Mouse (Mus musculus) heart, embryonic 12.5 days (tissue): ENCODE measurements at regions not wholly inside any gene's neighbourhood (a gene's known extent, or its start where the extent isn't known, plus 50 kb on each side); places are given as distances from the start of the nearest gene placed in this dataset.

ENCODE experiments used
- ATAC-seq: fragments of 200-750 bp; cut with Nextera tagmentation; 2 replicates; pipeline ENCODE4 v1.8.0; 2017; ENCODE audit warnings: moderate TSS enrichment, moderate library complexity; ENCODE audit not compliant: insufficient number of reproducible peaks, low FRiP score
- H3K27ac ChIP-seq: fragments of 300-500 bp; sonication (generic); 2 replicates; pipeline ENCODE4 v1.5.1; 2016; ENCODE audit warnings: mild to moderate bottlenecking, moderate library complexity; ENCODE audit not compliant: poor library complexity, severe bottlenecking
- H3K27me3 ChIP-seq: fragments of 300-500 bp; sonication (generic); replicated peaks from 2 replicates; pipeline ENCODE4 v1.6.1; 2016; ENCODE audit warnings: mild to moderate bottlenecking, moderate library complexity
- H3K36me3 ChIP-seq: fragments of 300-500 bp; sonication (generic); 2 replicates; pipeline ENCODE4 v1.6.1; 2016; ENCODE audit warnings: mild to moderate bottlenecking, moderate library complexity
- H3K4me1 ChIP-seq: fragments of 300-500 bp; sonication (generic); replicated peaks from 2 replicates; pipeline ENCODE4 v1.6.1; 2016; ENCODE audit warnings: mild to moderate bottlenecking
- H3K4me2 ChIP-seq: fragments of 300-500 bp; sonication (generic); 2 replicates; pipeline ENCODE4 v1.6.1; 2016; ENCODE audit warnings: mild to moderate bottlenecking, moderate library complexity
- H3K4me3 ChIP-seq: fragments of 300-500 bp; sonication (generic); 2 replicates; pipeline ENCODE4 v1.5.1; 2016; ENCODE audit warnings: mild to moderate bottlenecking
- H3K9ac ChIP-seq: fragments of 300-500 bp; sonication (generic); 2 replicates; pipeline ENCODE4 v1.6.1; 2016; ENCODE audit warnings: mild to moderate bottlenecking, moderate library complexity
- H3K9me3 ChIP-seq: fragments of 300-500 bp; sonication (generic); replicated peaks from 2 replicates; pipeline ENCODE4 v1.6.1; 2016; ENCODE audit warnings: mild to moderate bottlenecking, moderate library complexity
- WGBS: fragments of 180-500 bp; shearing (Covaris S2); methylation state at CpG from one replicate; pipeline ENCODE4 v1.1.7; 2016; 5-methylcytosine and 5-hydroxymethylcytosine counted together

- no peak overlapping the region for H3K4me3 ChIP-seq
These were observed 367.7 kb upstream of the Adgrl2 start for GRCm38 (mm10) chr3:149357903-149358569.

DNA sequence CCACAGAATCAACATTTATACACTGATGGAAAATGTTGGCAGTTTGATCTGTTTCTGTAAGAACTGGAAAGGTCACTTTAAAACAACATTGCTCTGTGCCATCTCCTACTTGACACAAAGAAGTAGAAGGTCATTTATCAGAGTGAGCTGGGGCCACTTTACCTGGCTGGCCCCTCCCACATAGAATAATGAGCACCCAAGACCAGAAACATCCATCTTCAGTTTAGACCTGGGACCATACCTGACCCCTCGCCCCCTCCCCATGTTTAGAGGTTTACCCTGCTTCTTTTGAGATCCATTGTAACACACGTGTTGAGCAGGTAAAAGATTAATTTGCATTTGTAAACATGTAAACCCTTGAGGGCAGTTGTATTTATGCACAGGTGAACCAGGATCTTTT, 366.8 kb upstream of the Adgrl2 start:
- no peak overlapping the region for H3K4me3 ChIP-seq
- whole genome bisulfite sequencing, result 62% methylated on average over 2 of the region's 2 CpGs
- H3K4me2 ChIP-seq, result no peak overlapping the region

More at GRCm38 (mm10) chr3:149357903-149358569, 367.7 kb upstream of the Adgrl2 start:
- H3K27ac ChIP-seq, result no peak overlapping the region
- H3K9me3 ChIP-seq, result no peaks in the 10 kb centered on the region
- no peaks in the 10 kb centered on the region for H3K36me3 ChIP-seq
- no peak for ATAC-seq
- no peak overlapping the region for H3K9ac ChIP-seq
- no peaks in the 10 kb centered on the region for H3K27me3 ChIP-seq
- 55% methylated on average over 14 of the region's 14 CpGs for WGBS
- peaks cover 19% of the 10 kb centered on the region for H3K4me1 ChIP-seq
- H3K4me2 ChIP-seq, result no peak overlapping the region

DNA sequence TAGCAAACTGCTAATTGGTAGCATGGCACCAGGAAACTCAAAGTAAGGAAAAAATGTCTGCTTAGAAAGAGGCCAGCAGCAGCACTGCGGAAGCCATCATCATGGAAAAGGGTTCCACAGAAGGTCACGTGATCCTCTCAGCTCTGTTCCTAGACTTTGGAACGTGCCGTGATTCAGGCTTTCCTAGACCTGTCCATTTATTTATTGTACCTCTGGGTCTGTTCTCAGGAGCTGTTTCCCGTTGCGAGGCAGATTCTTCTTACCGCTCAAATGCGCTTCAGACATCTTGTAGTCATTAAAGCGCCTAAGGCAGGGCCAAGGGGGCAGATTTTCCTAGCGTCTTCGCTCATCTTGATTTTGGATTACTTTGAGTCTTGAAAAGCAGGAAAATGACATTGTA, 365.0 kb upstream of the Adgrl2 start:
- H3K4me1 ChIP-seq, result peaks cover 19% of the 10 kb centered on the region

More for the DNA sequence above, 366.8 kb upstream of the Adgrl2 start:
- no peaks in the 10 kb centered on the region for H3K9me3 ChIP-seq
- H3K9ac ChIP-seq, result no peak overlapping the region
- no peaks in the 10 kb centered on the region for H3K27me3 ChIP-seq
- no peak overlapping the region for H3K27ac ChIP-seq
- no peaks in the 10 kb centered on the region for H3K36me3 ChIP-seq
- H3K4me1 ChIP-seq, result peaks cover 19% of the 10 kb centered on the region
- no peak for ATAC-seq

GRCm38 (mm10) chr3:149353958-149354357, 363.6 kb upstream of the Adgrl2 start:
- no peak for ATAC-seq
- Histone ChIP-seq H3K36me3 (no peaks in the 10 kb centered on the region), H3K4me2 (no peak overlapping the region), H3K4me1 (peaks cover 23% of the 10 kb centered on the region), H3K9me3 (no peaks in the 10 kb centered on the region), H3K27ac (peak overlapping the region; percentile 66), H3K9ac (no peak overlapping the region), H3K4me3 (no peak overlapping the region), H3K27me3 (no peaks in the 10 kb centered on the region)
- 38% methylated on average over 5 of the region's 5 CpGs for WGBS

More for the DNA sequence above, 365.0 kb upstream of the Adgrl2 start:
- Histone ChIP-seq H3K36me3 (no peaks in the 10 kb centered on the region), H3K4me2 (no peak overlapping the region), H3K4me3 (no peak overlapping the region), H3K27me3 (no peaks in the 10 kb centered on the region), H3K9ac (no peak overlapping the region), H3K27ac (peak overlapping the region; percentile 26; the same call in 1 of the 2 replicates), H3K9me3 (no peaks in the 10 kb centered on the region)
- WGBS, result 92% methylated on average over 11 of the region's 11 CpGs
- no peak for ATAC-seq

GRCm38 (mm10) chr3:149352546-149352945, 362.2 kb upstream of the Adgrl2 start:
- Histone ChIP-seq H3K4me1 (peaks cover 23% of the 10 kb centered on the region), H3K27ac (no peak overlapping the region), H3K27me3 (no peaks in the 10 kb centered on the region), H3K4me2 (no peak overlapping the region), H3K4me3 (no peak overlapping the region), H3K9ac (no peak overlapping the region), H3K36me3 (no peaks in the 10 kb centered on the region), H3K9me3 (no peaks in the 10 kb centered on the region)
- WGBS, result 45% methylated on average over 6 of the region's 6 CpGs
- no peak for ATAC-seq

DNA sequence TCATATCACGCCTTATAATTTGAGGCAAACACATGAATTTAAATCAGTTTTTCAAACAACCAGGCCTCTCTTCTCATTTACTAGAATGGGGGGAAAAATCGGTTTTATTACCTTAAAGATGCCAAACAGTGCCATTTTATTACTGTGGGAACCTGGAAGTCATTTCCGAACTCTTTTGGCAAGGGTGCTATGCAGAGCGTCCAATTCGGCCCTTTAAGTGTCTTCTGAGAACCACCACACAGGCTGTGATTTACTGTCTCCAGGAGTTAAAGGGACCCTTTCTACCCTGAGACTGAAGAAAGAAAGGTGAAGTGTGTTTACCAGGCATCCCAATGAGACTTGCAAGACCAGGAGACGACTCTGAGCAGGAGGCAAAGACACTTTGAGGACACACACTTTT, 359.4 kb upstream of the Adgrl2 start:
- WGBS, result 69% methylated on average over 6 of the region's 6 CpGs
- Histone ChIP-seq H3K27ac (no peak overlapping the region), H3K4me2 (no peak overlapping the region), H3K9ac (no peak overlapping the region), H3K9me3 (no peaks in the 10 kb centered on the region), H3K4me3 (no peak overlapping the region), H3K4me1 (peaks cover 20% of the 10 kb centered on the region), H3K27me3 (no peaks in the 10 kb centered on the region), H3K36me3 (no peaks in the 10 kb centered on the region)
- no peak for ATAC-seq

GRCm38 (mm10) chr3:149349211-149349697, 358.9 kb upstream of the Adgrl2 start:
- H3K36me3 ChIP-seq, result no peaks in the 10 kb centered on the region
- H3K9ac ChIP-seq, result no peak overlapping the region
- H3K4me2 ChIP-seq, result no peak overlapping the region
- peaks cover 22% of the 10 kb centered on the region for H3K4me1 ChIP-seq
- H3K9me3 ChIP-seq, result no peaks in the 10 kb centered on the region
- H3K4me3 ChIP-seq, result no peak overlapping the region
- H3K27ac ChIP-seq, result no peak overlapping the region
- ATAC-seq, result peak; percentile 76; the same call in 1 of the 2 replicates
- H3K27me3 ChIP-seq, result no peaks in the 10 kb centered on the region
- 34% methylated on average over 9 of the region's 9 CpGs for WGBS

DNA sequence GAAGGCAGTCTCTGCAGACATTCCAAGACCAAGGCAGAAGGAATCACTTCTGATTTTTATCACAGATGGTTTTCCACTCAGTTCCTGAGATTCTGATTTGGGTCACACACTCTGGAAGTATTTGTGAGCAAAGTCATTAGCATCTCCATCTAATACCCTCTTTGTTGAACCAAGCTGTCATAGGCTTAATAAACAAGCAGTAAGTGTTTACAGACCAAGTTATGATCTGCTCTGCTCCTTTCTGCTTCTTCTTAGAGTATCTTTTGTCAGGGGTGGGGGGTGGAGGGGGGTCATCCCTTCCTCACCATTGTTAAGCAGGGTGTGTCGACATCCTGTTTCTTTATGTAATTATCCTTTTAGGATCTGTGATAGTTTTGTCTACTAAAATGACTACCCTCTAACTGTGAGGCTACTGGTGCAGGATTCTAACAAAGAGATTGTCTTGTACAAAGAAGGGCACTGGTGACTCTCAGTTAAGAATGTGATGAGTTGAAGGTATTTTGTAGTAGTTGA, 358.2 kb upstream of the Adgrl2 start:
- no peak overlapping the region for H3K4me2 ChIP-seq
- H3K27me3 ChIP-seq, result no peaks in the 10 kb centered on the region
- 71% methylated on average over 1 of the region's 1 CpGs for WGBS
- H3K4me3 ChIP-seq, result no peak overlapping the region
- no peak overlapping the region for H3K27ac ChIP-seq
- peaks cover 24% of the 10 kb centered on the region for H3K4me1 ChIP-seq
- no peak for ATAC-seq
- H3K9ac ChIP-seq, result no peak overlapping the region
- H3K36me3 ChIP-seq, result no peaks in the 10 kb centered on the region
- H3K9me3 ChIP-seq, result no peaks in the 10 kb centered on the region

- no peak overlapping the region for H3K27ac ChIP-seq
- WGBS, result 65% methylated on average over 6 of the region's 6 CpGs
- no peak for ATAC-seq
These were observed 357.1 kb upstream of the Adgrl2 start for GRCm38 (mm10) chr3:149347241-149347992.

DNA sequence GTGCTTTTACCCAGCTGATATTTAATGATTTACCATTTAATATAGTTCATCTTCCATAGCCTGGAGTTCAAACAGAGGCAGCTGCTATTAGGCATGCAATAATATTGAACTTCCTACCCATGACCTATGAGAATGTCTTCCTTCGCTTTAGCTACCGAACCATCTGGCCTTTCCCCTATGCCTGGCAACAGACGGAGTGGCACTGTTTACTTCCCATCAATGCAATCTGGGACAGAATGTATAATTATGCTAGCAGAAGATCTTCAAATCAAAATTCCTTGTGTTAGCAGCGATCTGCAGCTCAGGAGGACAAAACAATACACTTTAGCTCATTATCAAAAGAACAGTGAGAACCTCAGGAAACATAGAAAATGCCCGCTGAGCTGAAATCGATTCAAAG, 352.2 kb upstream of the Adgrl2 start:
- H3K27ac ChIP-seq, result no peak overlapping the region
- WGBS, result 82% methylated on average over 6 of the region's 6 CpGs
- no peaks in the 10 kb centered on the region for H3K9me3 ChIP-seq
- H3K4me3 ChIP-seq, result no peak overlapping the region
- no peaks in the 10 kb centered on the region for H3K27me3 ChIP-seq
- ATAC-seq, result no peak
- H3K36me3 ChIP-seq, result no peaks in the 10 kb centered on the region
- H3K4me2 ChIP-seq, result no peak overlapping the region
- H3K9ac ChIP-seq, result no peak overlapping the region
- peaks cover 10% of the 10 kb centered on the region; the same call in 1 of the 2 replicates for H3K4me1 ChIP-seq

More at GRCm38 (mm10) chr3:149347241-149347992, 357.1 kb upstream of the Adgrl2 start:
- H3K9me3 ChIP-seq, result no peaks in the 10 kb centered on the region
- no peak overlapping the region for H3K4me3 ChIP-seq
- H3K4me1 ChIP-seq, result peaks cover 20% of the 10 kb centered on the region
- H3K36me3 ChIP-seq, result no peaks in the 10 kb centered on the region
- no peak overlapping the region for H3K4me2 ChIP-seq
- no peak overlapping the region for H3K9ac ChIP-seq
- H3K27me3 ChIP-seq, result no peaks in the 10 kb centered on the region

- Histone ChIP-seq H3K4me3 (no peak overlapping the region), H3K27me3 (no peaks in the 10 kb centered on the region), H3K4me1 (peaks cover 5% of the 10 kb centered on the region; the same call in 1 of the 2 replicates), H3K9ac (no peak overlapping the region), H3K36me3 (no peaks in the 10 kb centered on the region), H3K27ac (no peak overlapping the region), H3K4me2 (no peak overlapping the region), H3K9me3 (no peaks in the 10 kb centered on the region)
- 93% methylated on average over 3 of the region's 3 CpGs for WGBS
- no peak for ATAC-seq
These were observed 349.0 kb upstream of the Adgrl2 start for GRCm38 (mm10) chr3:149339374-149339753.
